Mouse (Mus musculus) inflammation-experienced regulatory T-cells, adult 6 months (primary cell): ENCODE measurements around the gene Wbp11. TPM values are rescaled to one million over a fixed set of nuclear protein-coding genes. Genes with fewer than 3 reads are reported as not detected.

Source experiments
- ATAC-seq: one replicate; pipeline ENCODE4 v1.8.0; 2017
- polyA plus RNA-seq, 3 experiments: library from polyadenylated mRNA; unstranded; fragments of 100-300 nt; shearing (Covaris generic); gene quantifications; one replicate each; pipeline ENCODE4 v1.2.1; 2017

Gene Wbp11
- polyA plus RNA-seq, result 10 to 100 TPM; 48.1 to 74.9 (median 72.6) TPM

DNA sequence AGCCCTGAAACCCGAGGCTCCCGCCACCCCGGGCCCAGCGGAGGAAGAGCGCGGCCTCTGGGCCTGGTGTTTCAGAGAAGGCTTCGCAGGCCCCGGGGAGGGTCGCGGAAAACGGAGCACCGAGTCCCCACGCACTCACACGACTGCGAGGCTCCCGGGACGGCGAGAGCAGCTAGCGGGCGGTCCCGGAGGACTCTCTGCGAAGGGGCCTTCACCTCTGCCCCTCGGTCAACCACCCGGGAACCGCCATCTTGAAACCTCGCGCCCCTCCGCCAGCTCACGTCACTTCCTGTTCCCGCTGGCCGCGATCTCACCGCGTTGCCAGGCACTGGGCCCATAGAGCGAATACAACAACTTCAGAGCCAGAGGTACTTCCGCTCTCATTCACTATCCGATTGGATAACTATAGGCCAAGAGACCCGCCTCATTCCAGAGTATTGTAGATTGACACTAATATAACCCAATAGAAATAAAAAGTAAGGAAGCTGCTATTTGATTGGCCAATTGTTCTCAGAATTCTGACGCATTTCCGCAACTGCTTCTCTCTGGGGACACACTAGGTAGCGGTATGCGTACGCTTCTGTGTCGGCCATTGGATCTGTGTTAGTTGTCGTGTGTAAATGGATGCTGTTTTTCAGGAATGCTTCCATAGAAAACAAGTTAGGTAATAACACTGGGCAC, at the start of gene Wbp11:
Wbp11 (minus strand) TSS at position 353 of the 681 bp plus-strand sequence.
- peak; percentile 99 for ATAC-seq

- ATAC-seq, result no peak
Observed at GRCm38 (mm10) chr6:136875670-136876069, 47.6 kb upstream of the Wbp11 start, which contains the start of gene Mgp. TSS of gene Mgp (minus strand) at chr6:136875823.

GRCm38 (mm10) chr6:136874599-136874998, 46.6 kb upstream of the Wbp11 start:
- ATAC-seq, result no peak

GRCm38 (mm10) chr6:136868921-136869320, 40.9 kb upstream of the Wbp11 start:
- ATAC-seq, result no peak

GRCm38 (mm10) chr6:136866150-136866549, 38.1 kb upstream of the Wbp11 start:
- no peak for ATAC-seq

- ATAC-seq, result no peak
Observed at GRCm38 (mm10) chr6:136865360-136865759, 37.3 kb upstream of the Wbp11 start.

- ATAC-seq, result peak; percentile 33
Observed at GRCm38 (mm10) chr6:136861020-136861419, 33.0 kb upstream of the Wbp11 start.

- no peak for ATAC-seq
Observed at GRCm38 (mm10) chr6:136858420-136858819, 30.4 kb upstream of the Wbp11 start.

GRCm38 (mm10) chr6:136857873-136858260, 29.8 kb upstream of the Wbp11 start:
- ATAC-seq, result no peak

DNA sequence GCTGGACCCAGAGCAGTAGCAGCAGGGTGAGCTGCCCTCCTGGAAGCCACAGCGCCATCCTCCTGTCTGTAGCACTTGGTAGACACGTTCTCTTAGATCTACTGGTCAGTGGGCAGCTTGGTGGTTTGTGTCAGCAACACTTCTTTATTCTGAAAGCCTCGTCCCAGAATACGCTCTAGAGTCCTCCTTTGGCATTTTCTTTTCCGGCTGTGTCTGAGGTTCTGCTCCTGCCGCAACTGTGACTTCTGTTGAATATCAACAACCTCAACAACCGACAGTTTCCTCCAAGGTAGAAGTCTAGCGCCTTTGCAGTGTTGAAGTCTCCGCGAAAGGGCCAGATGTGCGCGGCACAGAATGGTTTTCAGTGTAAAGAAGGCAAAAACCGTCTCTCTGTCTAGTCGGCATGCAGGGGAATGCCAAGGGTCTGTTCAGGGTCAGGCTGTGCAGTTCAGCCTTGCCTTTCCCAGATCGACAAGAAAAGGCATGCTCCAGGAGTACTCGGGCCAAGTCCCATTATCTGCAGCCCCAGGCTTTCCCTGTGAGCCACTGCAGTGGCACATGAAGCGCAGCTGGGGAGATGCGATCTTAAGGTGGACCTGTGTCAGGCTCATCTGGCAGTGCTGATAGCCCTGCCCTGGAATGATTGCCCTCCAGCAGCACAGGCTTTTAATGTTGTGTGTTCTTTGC, 29.3 kb upstream of the Wbp11 start, which contains the start of gene Art4:
Art4 (minus strand) TSS at position 548 of the 687 bp plus-strand sequence.
- ATAC-seq, result no peak

DNA sequence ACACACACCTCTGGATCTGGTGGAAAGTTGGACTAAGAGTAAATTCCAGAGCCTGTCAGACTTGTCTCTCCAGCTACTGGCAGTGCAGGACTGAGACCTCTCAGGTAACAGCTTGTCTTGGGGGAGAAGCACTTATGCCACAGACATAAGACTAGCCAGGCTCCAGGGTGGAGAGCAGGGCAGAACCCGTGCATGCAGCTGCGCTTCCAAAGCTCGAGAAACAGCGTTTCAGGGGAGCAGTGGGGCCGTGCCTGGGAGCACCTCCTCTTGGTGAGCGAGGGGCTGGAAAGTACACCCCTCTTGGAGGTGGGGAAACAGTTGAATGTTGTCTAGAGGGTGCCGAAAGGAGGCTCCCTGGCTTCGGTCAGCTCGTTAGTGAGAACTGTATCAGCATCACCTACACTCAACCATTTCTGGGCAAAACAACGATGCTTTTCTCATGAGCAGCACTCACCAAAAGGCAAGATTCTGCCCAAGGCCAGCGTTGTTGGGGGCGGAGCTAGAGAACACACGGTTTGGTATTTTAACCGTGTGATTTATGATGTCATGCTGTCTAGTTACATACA, 28.1 kb upstream of the Wbp11 start:
- ATAC-seq, result peak; percentile 41

GRCm38 (mm10) chr6:136855183-136855582, 27.1 kb upstream of the Wbp11 start:
- ATAC-seq, result no peak

- peak; percentile 39 for ATAC-seq
Observed at GRCm38 (mm10) chr6:136854361-136854781, 26.3 kb upstream of the Wbp11 start.

- ATAC-seq, result no peak
Observed at GRCm38 (mm10) chr6:136852762-136853161, 24.7 kb upstream of the Wbp11 start.

GRCm38 (mm10) chr6:136852348-136852747, 24.3 kb upstream of the Wbp11 start:
- no peak for ATAC-seq

DNA sequence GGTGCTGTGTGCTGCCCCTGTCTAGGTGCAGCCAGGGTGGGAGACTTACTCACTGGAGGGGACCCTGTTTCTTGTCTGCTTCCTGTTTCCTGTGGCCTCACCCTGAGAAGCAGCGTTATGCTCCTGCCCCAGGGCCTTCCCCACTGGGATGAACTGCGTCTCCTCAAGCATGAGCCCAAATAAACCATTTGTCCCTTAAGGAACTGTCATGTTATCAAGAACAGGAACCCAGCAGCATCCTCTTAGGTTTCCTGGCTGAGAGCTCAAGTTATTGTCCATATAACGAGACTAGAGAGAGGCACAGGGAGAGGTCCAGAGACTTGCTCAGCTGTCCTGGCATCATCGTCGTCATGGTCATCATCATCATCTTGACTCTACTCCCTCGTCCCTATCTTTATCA, 22.2 kb upstream of the Wbp11 start:
- ATAC-seq, result no peak

DNA sequence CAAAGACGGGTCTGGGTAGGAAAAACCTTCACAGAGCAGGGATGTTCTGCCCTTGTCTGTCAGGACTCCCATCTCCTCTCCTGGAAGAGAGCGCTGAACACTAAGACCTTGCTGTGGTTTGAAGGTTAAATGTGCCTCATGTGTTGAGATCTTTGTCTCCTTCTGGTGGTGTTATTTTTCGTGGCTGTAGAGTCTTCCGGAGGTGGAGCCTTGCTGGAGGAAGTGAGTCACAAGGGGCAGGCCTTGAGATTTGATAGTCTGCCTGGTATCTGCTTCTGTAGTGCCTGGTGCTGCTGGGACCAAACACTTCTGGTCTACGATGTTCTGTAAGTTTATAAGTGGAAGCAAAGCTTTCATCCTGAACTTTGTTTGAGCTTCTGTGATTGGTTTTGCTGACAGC, 20.9 kb upstream of the Wbp11 start:
- ATAC-seq, result no peak

DNA sequence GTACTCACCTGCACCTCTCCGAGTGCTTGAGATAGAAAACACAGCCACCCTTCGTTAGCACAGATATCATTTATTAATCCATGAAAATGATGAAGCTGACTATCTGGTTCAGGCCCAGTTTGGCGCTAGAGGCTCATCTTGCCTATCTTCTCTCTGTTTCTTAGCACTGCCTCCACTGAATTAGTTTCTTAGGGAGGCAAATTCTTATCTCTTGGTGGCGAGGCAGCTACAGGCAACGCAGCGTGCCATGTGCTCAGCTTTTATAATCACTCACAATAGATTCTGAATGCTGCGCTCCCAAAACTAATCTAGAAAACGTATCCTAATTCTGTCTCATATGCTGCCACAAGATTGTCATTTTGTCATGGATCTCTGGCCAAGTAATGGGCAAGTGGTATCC, 20.4 kb upstream of the Wbp11 start:
- ATAC-seq, result no peak

- ATAC-seq, result peak; percentile 43
Observed at GRCm38 (mm10) chr6:136847790-136848189, 19.8 kb upstream of the Wbp11 start.

GRCm38 (mm10) chr6:136847267-136847666, 19.2 kb upstream of the Wbp11 start:
- no peak for ATAC-seq

DNA sequence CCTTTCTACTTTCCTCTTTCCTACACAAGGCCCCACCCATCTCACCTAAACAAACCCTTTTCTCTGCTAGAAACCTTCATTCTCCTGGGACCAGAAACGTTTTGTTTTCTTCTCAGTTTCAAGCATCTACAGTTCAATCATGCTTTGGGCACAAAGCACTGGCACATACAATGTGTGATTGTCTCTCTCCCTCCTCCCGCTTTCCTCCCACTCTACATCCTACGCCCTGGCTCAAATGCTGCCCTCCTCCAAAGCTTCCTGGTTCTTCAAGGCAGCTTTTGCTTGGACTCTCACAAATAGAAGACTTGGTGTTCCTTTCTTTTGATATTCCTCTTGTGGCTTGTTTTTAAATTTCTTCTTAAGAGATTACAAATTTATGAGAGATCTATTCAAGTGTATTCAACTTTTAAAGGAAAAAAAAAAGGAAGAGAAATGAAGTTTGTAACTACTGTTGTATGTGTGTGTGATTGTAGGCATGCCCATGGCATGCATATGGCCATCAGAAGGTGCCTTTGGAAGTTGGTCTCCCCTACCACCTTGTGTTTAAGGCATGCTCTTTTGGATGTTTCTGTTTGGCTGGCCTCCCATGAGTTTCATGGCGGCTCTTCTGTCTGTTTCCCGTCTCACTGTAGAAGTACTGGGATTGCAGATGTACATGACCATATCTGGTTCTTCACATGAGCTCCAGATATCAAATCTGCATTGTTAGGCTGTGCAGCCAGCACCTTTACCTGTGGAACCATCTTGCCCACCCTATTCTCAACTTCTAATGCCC, 17.9 kb upstream of the Wbp11 start:
- ATAC-seq, result no peak

DNA sequence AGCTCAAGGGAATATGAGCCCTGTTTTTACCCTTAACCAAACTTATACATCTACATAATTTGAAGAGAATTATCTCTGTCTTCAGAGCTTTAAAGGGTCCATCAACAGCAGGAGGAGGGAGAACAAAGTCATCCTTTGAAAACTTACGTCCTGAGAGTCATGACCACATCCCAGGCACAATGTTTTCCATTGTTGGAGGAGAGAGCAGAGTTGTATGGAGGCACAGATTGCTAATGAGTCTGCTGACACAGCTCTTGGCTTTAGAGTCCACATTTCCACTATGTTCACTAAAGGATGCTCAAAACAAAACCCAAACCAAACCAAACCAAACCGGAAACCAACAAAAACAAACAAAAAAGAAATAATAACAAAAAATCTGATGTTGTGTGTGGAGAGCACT, 16.9 kb upstream of the Wbp11 start:
- ATAC-seq, result no peak

GRCm38 (mm10) chr6:136837323-136837722, 9.3 kb upstream of the Wbp11 start:
- ATAC-seq, result no peak
